Mouse (Mus musculus): Measurements from ENCODE around the gene Mcl1.

DNA sequence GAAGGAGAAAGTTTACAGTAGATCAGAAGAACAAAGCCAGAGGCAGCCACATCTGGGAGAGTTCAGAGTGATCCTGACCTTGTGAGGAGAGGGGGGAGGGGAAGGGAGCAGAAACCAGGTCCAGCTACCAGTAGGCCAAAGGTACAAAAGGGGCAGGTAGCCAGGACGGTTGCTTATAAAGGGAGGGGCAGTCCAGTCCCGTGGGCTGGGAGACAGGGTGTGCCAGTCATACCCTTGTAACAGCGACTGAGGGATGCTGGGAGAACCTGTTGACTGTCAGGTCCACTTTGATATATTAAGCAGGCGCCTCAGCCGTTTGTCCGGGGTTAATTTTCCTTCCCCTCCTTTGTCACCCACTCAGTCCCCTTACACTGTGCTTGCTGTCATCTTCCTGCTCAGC is 16.2 kb downstream of the Mcl1 start:
- no peak for TF ChIP-seq CTCF (conservative IDR thresholded peaks at IDR 0.05; ENCODE audit: low read length)
- TF ChIP-seq POU5F1 (IDR thresholded peaks at IDR 0.05; ENCODE audit: borderline replicate concordance, low read length) = no peak
- no peak for TF ChIP-seq NANOG (IDR thresholded peaks at IDR 0.05; ENCODE audit: borderline replicate concordance, low read length)

Measured in E14TG2a.4 (cell line).